Mouse (Mus musculus): ENCODE measurements around the gene Pdzrn3. TPM values are rescaled to one million over a fixed set of nuclear protein-coding genes. Genes with fewer than 3 reads are reported as not detected.

Gene Pdzrn3
- total and polyA plus RNA-seq, 3 experiments, result not detected

GRCm38 (mm10) chr6:101297563-101298520 lies 79.9 kb downstream of the Pdzrn3 start:
- H3K9ac ChIP-seq (ENCODE audit: insufficient read depth, low read depth), result no peak overlapping the region
- no peak for TF ChIP-seq PAX5 (IDR thresholded peaks at IDR 0.05; ENCODE audit: low read length)
- no peak for TF ChIP-seq IRF4 (IDR thresholded peaks at IDR 0.05; ENCODE audit: low read depth, low read length)
- TF ChIP-seq EP300 (IDR thresholded peaks at IDR 0.05; ENCODE audit: low read length), result no peak
- TF ChIP-seq GABPA (IDR thresholded peaks at IDR 0.05; ENCODE audit: insufficient replicate concordance, low read depth, low read length), result no peak
- TF ChIP-seq USF2 (conservative IDR thresholded peaks at IDR 0.05; ENCODE audit: low read depth, low read length), result no peak
- TF ChIP-seq USF1 (IDR thresholded peaks at IDR 0.05; ENCODE audit: low read depth, low read length), result no peak
- no peak for TF ChIP-seq KAT2A (IDR thresholded peaks at IDR 0.05; ENCODE audit: insufficient replicate concordance, low read length)
- no peak for TF ChIP-seq JUND (conservative IDR thresholded peaks at IDR 0.05; ENCODE audit: low read depth, low read length)
- no peak for TF ChIP-seq SIN3A (IDR thresholded peaks at IDR 0.05; ENCODE audit: low read length)
- TF ChIP-seq POLR2AphosphoS2 (IDR thresholded peaks at IDR 0.05; ENCODE audit: low read depth, low read length), result no peak
- TF ChIP-seq MEF2A (IDR thresholded peaks at IDR 0.05; ENCODE audit: borderline replicate concordance, low read depth, low read length), result no peak
- TF ChIP-seq CHD2 (IDR thresholded peaks at IDR 0.05; ENCODE audit: low read length), result no peak
- TF ChIP-seq SMC3 (IDR thresholded peaks at IDR 0.05; ENCODE audit: low read depth, low read length), result no peak
- TF ChIP-seq JUN (IDR thresholded peaks at IDR 0.05; ENCODE audit: insufficient read depth, low read depth, low read length), result no peak
- no peak for TF ChIP-seq MAZ (IDR thresholded peaks at IDR 0.05; ENCODE audit: low read depth, low read length)
- no peak for TF ChIP-seq UBTF (IDR thresholded peaks at IDR 0.05; ENCODE audit: low read depth, low read length)
- TF ChIP-seq POLR2A (IDR thresholded peaks at IDR 0.05; ENCODE audit: low read depth, low read length), result no peak
- H3K9me3 ChIP-seq (replicated peaks; ENCODE audit: low read length), result peaks cover 76% of the 10 kb centered on the region
- H3K27ac ChIP-seq (ENCODE audit: insufficient read depth, low read depth), result no peak overlapping the region
- H3K4me1 ChIP-seq (ENCODE audit: control insufficient read depth in 1 of 2, insufficient read depth in 2 of 2), result no peaks in the 10 kb centered on the region
- no peak for DNase-seq (ENCODE audit: extremely low read depth)
- dilution Hi-C loops (cut with MboI; ENCODE audit: extremely low pct_ligation_motif_present, extremely low pct_unique_long_range_greater_than_20kb, low sequenced_read_pairs) (no loop called here), in situ Hi-C loops (cut with MboI; ENCODE audit: low pct_ligation_motif_present, low pct_unique_long_range_greater_than_20kb, low sequenced_read_pairs) (no loop called here)
- H3K36me3 ChIP-seq (replicated peaks in 1 of 2; ENCODE audit: control insufficient read depth in 1 of 2, insufficient read depth in 1 of 2, low read length in 1 of 2), result no peaks in the 10 kb centered on the region
- H3K4me2 ChIP-seq (ENCODE audit: insufficient read depth, low read depth, poor library complexity, severe bottlenecking), result no peak overlapping the region
- no peaks in the 10 kb centered on the region for H3K79me2 ChIP-seq (replicated peaks; ENCODE audit: control insufficient read depth, extremely low read depth, insufficient read depth, poor library complexity, severe bottlenecking)
- no peak overlapping the region for H3K4me3 ChIP-seq (replicated peaks in 1 of 3; ENCODE audit: low read depth in 2 of 3, low read length in 2 of 3, poor library complexity in 1 of 3)
- H3K27me3 ChIP-seq (replicated peaks), result no peaks in the 10 kb centered on the region

GRCm38 (mm10) chr6:101296997-101297396 lies 80.7 kb downstream of the Pdzrn3 start:
- TF ChIP-seq ETS1 (conservative IDR thresholded peaks at IDR 0.05; ENCODE audit: low read depth, low read length) (no peak), BHLHE40 (IDR thresholded peaks at IDR 0.05; ENCODE audit: low read depth, low read length) (no peak), ZMIZ1 (IDR thresholded peaks at IDR 0.05; ENCODE audit: low read depth, low read length) (no peak), HCFC1 (IDR thresholded peaks at IDR 0.05; ENCODE audit: low read depth, low read length) (no peak), SMC3 (IDR thresholded peaks at IDR 0.05; ENCODE audit: low read depth, low read length) (no peak)
- dilution Hi-C loops (cut with MboI; ENCODE audit: extremely low pct_ligation_motif_present, extremely low pct_unique_long_range_greater_than_20kb, low sequenced_read_pairs), result no loop called here

More at GRCm38 (mm10) chr6:101296997-101297396, 80.7 kb downstream of the Pdzrn3 start:
- H3K9me3 ChIP-seq (replicated peaks; ENCODE audit: low read length), result peaks cover 71% of the 10 kb centered on the region
- no peak overlapping the region for H3K4me2 ChIP-seq (ENCODE audit: insufficient read depth, low read depth, poor library complexity, severe bottlenecking)
- in situ Hi-C loops (cut with MboI; ENCODE audit: low pct_ligation_motif_present, low pct_unique_long_range_greater_than_20kb, low sequenced_read_pairs), result no loop called here
- DNase-seq (ENCODE audit: extremely low read depth), result no peak
- H3K27ac ChIP-seq (ENCODE audit: insufficient read depth, low read depth), result no peak overlapping the region
- no peak overlapping the region for H3K4me3 ChIP-seq (replicated peaks in 1 of 3; ENCODE audit: low read depth in 2 of 3, low read length in 2 of 3, poor library complexity in 1 of 3)
- H3K36me3 ChIP-seq (replicated peaks in 1 of 2; ENCODE audit: control insufficient read depth in 1 of 2, insufficient read depth in 1 of 2, low read length in 1 of 2), result no peaks in the 10 kb centered on the region
- no peaks in the 10 kb centered on the region for H3K79me2 ChIP-seq (replicated peaks; ENCODE audit: control insufficient read depth, extremely low read depth, insufficient read depth, poor library complexity, severe bottlenecking)
- H3K9ac ChIP-seq (ENCODE audit: insufficient read depth, low read depth), result no peak overlapping the region
- no peaks in the 10 kb centered on the region for H3K4me1 ChIP-seq (ENCODE audit: control insufficient read depth in 1 of 2, insufficient read depth in 2 of 2)
- no peaks in the 10 kb centered on the region for H3K27me3 ChIP-seq (replicated peaks)
